Mouse (Mus musculus): ENCODE data around the gene Ppp1r17. TPM values are rescaled to one million over a fixed set of nuclear protein-coding genes. Genes with fewer than 3 reads are reported as not detected.

The Ppp1r17 gene
- not detected in 2 replicates for polyA plus RNA-seq (2012; ENCODE audit: insufficient read depth, insufficient read length, missing spikeins)

DNA sequence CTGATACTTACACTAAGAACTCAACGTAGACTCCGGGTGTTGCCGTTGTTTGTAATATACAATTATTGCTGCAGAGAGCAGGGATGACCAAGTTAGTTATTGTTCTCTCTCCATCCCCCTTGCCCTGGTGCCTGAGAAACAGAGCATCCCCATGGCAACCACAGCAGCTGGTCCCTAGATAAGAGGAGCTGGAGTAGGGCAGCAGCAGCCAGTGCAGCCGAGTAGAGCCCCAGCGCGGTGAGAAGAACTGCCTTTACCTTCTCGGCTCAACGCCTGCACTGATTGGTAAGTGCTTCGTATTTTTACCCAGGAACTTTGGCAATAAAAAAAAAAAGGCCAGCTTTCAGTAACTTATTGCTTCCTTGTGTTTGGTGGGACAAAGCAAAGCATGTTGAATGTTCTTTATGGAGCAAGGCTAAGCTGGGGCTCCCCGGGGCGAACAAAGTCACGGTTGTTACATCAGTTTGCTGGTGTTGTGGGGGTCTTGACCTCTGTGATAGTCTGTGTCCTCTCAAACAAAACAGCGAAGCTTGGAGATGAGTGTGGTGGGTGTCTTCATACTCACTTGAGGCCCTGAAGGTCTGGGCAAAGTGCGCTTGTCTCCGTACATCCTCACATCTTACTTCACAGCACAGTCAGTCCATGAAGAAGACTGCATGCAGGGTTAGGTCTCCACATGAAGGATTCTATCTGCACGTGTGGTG, at the start of gene Ppp1r17:
TSS of gene Ppp1r17 (plus strand) at position 207 of the 704 bp plus-strand sequence.
- Histone ChIP-seq H3K4me1 (ENCODE audit: control insufficient read depth, insufficient read depth, low read length) (no peaks in the 10 kb centered on the region), H3K4me3 (ENCODE audit: insufficient read depth, low read length) (no peak within 1 kb of the TSS), H3K27ac (ENCODE audit: insufficient read depth, low read depth, low read length) (no peak within 1 kb of the TSS)
- TF ChIP-seq POLR2A (IDR thresholded peaks at IDR 0.05; ENCODE audit: borderline replicate concordance, low read depth, low read length) (no peak), CTCF (IDR thresholded peaks at IDR 0.05; ENCODE audit: low read depth, low read length) (no peak)

- Histone ChIP-seq H3K27ac (ENCODE audit: insufficient read depth, low read depth, low read length) (no peak overlapping the region), H3K4me3 (ENCODE audit: insufficient read depth, low read length) (no peak overlapping the region), H3K4me1 (ENCODE audit: control insufficient read depth, insufficient read depth, low read length) (no peaks in the 10 kb centered on the region)
- TF ChIP-seq POLR2A (IDR thresholded peaks at IDR 0.05; ENCODE audit: borderline replicate concordance, low read depth, low read length), result no peak
- TF ChIP-seq CTCF (IDR thresholded peaks at IDR 0.05; ENCODE audit: low read depth, low read length), result no peak
Observed at GRCm38 (mm10) chr6:55972998-55973397, 44.3 kb upstream of the Ppp1r17 start.

DNA sequence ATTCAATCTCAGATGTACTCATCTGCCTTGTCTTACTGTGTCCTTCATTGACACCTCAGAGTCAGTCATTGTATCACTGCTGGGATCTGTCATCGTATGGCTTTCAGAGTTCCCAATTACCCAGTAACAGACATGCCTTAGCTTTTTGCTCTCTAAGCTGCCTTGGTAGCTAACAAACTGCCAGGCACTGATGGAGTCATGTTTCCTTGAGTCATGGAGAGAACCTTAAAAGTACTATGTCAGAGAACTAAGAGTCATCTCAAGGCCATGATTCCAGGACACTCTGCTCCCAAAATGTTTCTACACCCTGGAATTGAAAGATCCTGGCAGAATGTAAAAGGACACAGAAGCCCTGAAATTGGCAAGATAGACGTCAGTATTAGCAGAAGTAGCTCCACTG, 37.5 kb upstream of the Ppp1r17 start:
- Histone ChIP-seq H3K4me3 (ENCODE audit: insufficient read depth, low read length) (no peak overlapping the region), H3K27ac (ENCODE audit: insufficient read depth, low read depth, low read length) (no peak overlapping the region), H3K4me1 (ENCODE audit: control insufficient read depth, insufficient read depth, low read length) (no peaks in the 10 kb centered on the region)
- no peak for TF ChIP-seq CTCF (IDR thresholded peaks at IDR 0.05; ENCODE audit: low read depth, low read length)
- no peak for TF ChIP-seq POLR2A (IDR thresholded peaks at IDR 0.05; ENCODE audit: borderline replicate concordance, low read depth, low read length)

GRCm38 (mm10) chr6:56008711-56009110, 8.6 kb upstream of the Ppp1r17 start:
- Histone ChIP-seq H3K4me3 (ENCODE audit: insufficient read depth, low read length) (no peak overlapping the region), H3K27ac (ENCODE audit: insufficient read depth, low read depth, low read length) (no peak overlapping the region), H3K4me1 (ENCODE audit: control insufficient read depth, insufficient read depth, low read length) (no peaks in the 10 kb centered on the region)
- TF ChIP-seq CTCF (IDR thresholded peaks at IDR 0.05; ENCODE audit: low read depth, low read length) (no peak), POLR2A (IDR thresholded peaks at IDR 0.05; ENCODE audit: borderline replicate concordance, low read depth, low read length) (no peak)

DNA sequence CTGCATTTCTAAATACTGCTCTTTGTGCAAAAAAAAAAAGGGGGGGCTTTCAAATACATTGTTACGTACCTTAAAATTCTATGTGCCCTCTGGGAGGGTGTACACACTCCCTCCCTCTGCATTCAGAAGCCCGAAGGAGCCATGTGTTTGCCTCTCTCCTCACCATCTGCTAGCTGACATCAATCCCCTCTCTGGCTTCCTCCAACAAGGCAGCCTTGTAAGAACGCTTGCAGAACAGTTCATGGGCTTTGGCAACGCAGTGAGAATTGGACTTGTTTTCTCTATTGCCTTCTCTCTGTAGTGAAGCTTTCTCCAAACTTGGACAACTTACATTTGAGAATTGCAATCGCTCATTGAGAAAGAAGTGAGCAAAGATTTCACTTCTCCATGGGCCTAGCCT, 4.9 kb upstream of the Ppp1r17 start:
- Histone ChIP-seq H3K4me1 (ENCODE audit: control insufficient read depth, insufficient read depth, low read length) (no peaks in the 10 kb centered on the region), H3K27ac (ENCODE audit: insufficient read depth, low read depth, low read length) (no peak overlapping the region), H3K4me3 (ENCODE audit: insufficient read depth, low read length) (no peak overlapping the region)
- TF ChIP-seq POLR2A (IDR thresholded peaks at IDR 0.05; ENCODE audit: borderline replicate concordance, low read depth, low read length) (no peak), CTCF (IDR thresholded peaks at IDR 0.05; ENCODE audit: low read depth, low read length) (no peak)

DNA sequence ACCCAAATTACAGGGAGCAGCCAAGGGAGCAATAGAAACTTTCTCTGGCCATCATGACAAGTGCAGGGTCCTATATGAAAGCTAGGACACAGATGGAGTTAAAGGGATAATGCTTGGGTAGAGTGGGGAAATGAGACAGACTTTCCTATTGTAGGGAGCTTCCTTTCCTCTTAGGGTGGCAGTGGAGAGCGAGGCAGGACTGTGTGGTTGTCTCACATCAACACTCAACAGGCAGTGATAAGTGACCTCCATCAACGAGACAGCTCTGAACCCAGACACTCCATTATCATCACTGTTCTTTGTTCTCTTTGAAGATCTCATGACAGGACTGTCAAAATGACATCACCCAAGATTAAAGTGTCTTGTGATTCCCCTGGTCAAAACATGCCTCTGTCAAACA, 2.3 kb downstream of the Ppp1r17 start:
- H3K27ac ChIP-seq (ENCODE audit: insufficient read depth, low read depth, low read length), result no peak overlapping the region
- no peak overlapping the region for H3K4me3 ChIP-seq (ENCODE audit: insufficient read depth, low read length)
- TF ChIP-seq CTCF (IDR thresholded peaks at IDR 0.05; ENCODE audit: low read depth, low read length) (no peak), POLR2A (IDR thresholded peaks at IDR 0.05; ENCODE audit: borderline replicate concordance, low read depth, low read length) (no peak)
- no peaks in the 10 kb centered on the region for H3K4me1 ChIP-seq (ENCODE audit: control insufficient read depth, insufficient read depth, low read length)

- Histone ChIP-seq H3K27ac (ENCODE audit: insufficient read depth, low read depth, low read length) (no peak overlapping the region), H3K4me3 (ENCODE audit: insufficient read depth, low read length) (no peak overlapping the region), H3K4me1 (ENCODE audit: control insufficient read depth, insufficient read depth, low read length) (no peaks in the 10 kb centered on the region)
- TF ChIP-seq CTCF (IDR thresholded peaks at IDR 0.05; ENCODE audit: low read depth, low read length), result no peak
- no peak for TF ChIP-seq POLR2A (IDR thresholded peaks at IDR 0.05; ENCODE audit: borderline replicate concordance, low read depth, low read length)
Observed at GRCm38 (mm10) chr6:56025533-56025932, 8.2 kb downstream of the Ppp1r17 start.

DNA sequence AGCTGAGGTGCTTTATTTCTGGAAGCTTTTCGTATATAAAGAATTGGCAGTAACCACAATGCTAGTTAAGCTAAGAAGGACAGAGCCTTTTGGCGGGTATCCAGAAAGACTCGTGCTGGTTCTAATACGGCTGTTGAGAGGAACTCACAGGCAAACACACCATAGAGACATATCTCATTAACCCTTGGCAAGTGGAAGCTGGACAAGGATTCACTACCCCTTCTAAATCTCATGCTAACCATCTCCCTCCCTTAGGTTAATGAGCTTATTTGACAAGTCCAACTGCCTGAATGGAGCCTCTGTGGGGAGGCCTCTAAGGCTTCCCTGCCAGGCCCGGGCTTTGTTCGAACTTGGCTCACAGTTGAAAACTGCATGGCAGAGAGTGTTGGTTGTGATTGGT, 10.0 kb downstream of the Ppp1r17 start:
- H3K4me1 ChIP-seq (ENCODE audit: control insufficient read depth, insufficient read depth, low read length), result no peaks in the 10 kb centered on the region
- H3K4me3 ChIP-seq (ENCODE audit: insufficient read depth, low read length), result no peak overlapping the region

GRCm38 (mm10) chr6:56027966-56028365, 10.7 kb downstream of the Ppp1r17 start:
- no peak for TF ChIP-seq POLR2A (IDR thresholded peaks at IDR 0.05; ENCODE audit: borderline replicate concordance, low read depth, low read length)
- TF ChIP-seq CTCF (IDR thresholded peaks at IDR 0.05; ENCODE audit: low read depth, low read length), result no peak
- H3K27ac ChIP-seq (ENCODE audit: insufficient read depth, low read depth, low read length), result no peak overlapping the region
- no peaks in the 10 kb centered on the region for H3K4me1 ChIP-seq (ENCODE audit: control insufficient read depth, insufficient read depth, low read length)
- no peak overlapping the region for H3K4me3 ChIP-seq (ENCODE audit: insufficient read depth, low read length)

More for the DNA sequence above, 10.0 kb downstream of the Ppp1r17 start:
- TF ChIP-seq CTCF (IDR thresholded peaks at IDR 0.05; ENCODE audit: low read depth, low read length) (no peak), POLR2A (IDR thresholded peaks at IDR 0.05; ENCODE audit: borderline replicate concordance, low read depth, low read length) (no peak)
- no peak overlapping the region for H3K27ac ChIP-seq (ENCODE audit: insufficient read depth, low read depth, low read length)

GRCm38 (mm10) chr6:56029986-56030385, 12.7 kb downstream of the Ppp1r17 start:
- Histone ChIP-seq H3K27ac (ENCODE audit: insufficient read depth, low read depth, low read length) (no peak overlapping the region), H3K4me3 (ENCODE audit: insufficient read depth, low read length) (no peak overlapping the region), H3K4me1 (ENCODE audit: control insufficient read depth, insufficient read depth, low read length) (no peaks in the 10 kb centered on the region)
- TF ChIP-seq CTCF (IDR thresholded peaks at IDR 0.05; ENCODE audit: low read depth, low read length), result no peak
- TF ChIP-seq POLR2A (IDR thresholded peaks at IDR 0.05; ENCODE audit: borderline replicate concordance, low read depth, low read length), result no peak
